Mouse (Mus musculus) olfactory bulb, adult 2 months (tissue): ENCODE data around the gene Slc5a7. TPM values are rescaled to one million over a fixed set of nuclear protein-coding genes. Genes with fewer than 3 reads are reported as not detected.

Experiments
- H3K27ac ChIP-seq: fragments of 200-500 bp; 2 replicates; pipeline ENCODE4 v1.5.1; 2012; ENCODE audit warnings: low read depth, low read length; ENCODE audit not compliant: insufficient read depth
- H3K4me1 ChIP-seq: fragments of 200-500 bp; 2 replicates; pipeline ENCODE4 v1.6.1; 2012; ENCODE audit warnings: low read length; ENCODE audit not compliant: control insufficient read depth, insufficient read depth
- H3K4me3 ChIP-seq: fragments of 200-500 bp; 2 replicates; pipeline ENCODE4 v1.5.1; 2012; ENCODE audit warnings: mild to moderate bottlenecking, low read depth, low read length, moderate library complexity; ENCODE audit not compliant: insufficient read depth
- CTCF ChIP-seq: fragments of 200-500 bp; IDR thresholded peaks from 2 replicates; pipeline ENCODE4 v1.5.1; 2012; ENCODE audit warnings: low read depth, mild to moderate bottlenecking, low read length, moderate library complexity; ENCODE audit not compliant: insufficient read depth
- POLR2A ChIP-seq: fragments of 200-500 bp; IDR thresholded peaks from 2 replicates; pipeline ENCODE4 v1.6.1; 2012; ENCODE audit warnings: mild to moderate bottlenecking, low read depth, low read length, moderate library complexity; ENCODE audit not compliant: insufficient read depth
- WGBS: fragments of 180-500 bp; shearing (Covaris S2); methylation state at CpG from one replicate; pipeline ENCODE4 v1.1.7; 2018; 5-methylcytosine and 5-hydroxymethylcytosine counted together
- polyA plus RNA-seq: library from polyadenylated mRNA; stranded (reverse); fragments of >200 nt; gene quantifications from 2 replicates; pipeline ENCODE4 v1.2.4, GENCODE M21; 2012; ENCODE audit warnings: low replicate concordance; ENCODE audit not compliant: missing spikeins, insufficient read depth, insufficient read length

The Slc5a7 gene
- not detected in 2 replicates for polyA plus RNA-seq

DNA sequence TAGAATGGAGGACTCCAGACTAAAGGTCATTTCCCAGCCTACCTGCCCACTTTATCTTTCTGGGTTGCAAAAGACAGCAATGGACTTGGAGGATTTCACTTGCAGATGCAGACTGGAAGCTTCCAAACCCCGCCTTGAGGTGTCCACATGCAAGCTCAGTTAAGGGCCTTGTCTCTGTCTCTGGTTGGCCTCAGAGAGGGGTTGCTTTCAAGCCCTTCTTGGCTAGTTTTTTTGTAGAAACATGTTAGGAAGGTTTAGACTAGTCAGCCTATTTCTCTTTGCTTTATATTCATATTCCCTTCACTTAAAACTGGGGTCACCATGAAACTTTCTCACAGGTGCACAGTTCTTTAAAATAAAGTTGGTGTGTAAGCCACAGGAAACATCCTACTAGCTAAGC, at the start of gene Slc5a7:
TSS of gene Slc5a7 (minus strand) at position 101 of the 400 bp plus-strand sequence.
- 83% methylated on average over 1 of the region's 1 CpGs for WGBS
- peak within 1 kb of the TSS; percentile 12; the same call in 1 of the 2 replicates for H3K4me3 ChIP-seq
- H3K27ac ChIP-seq: no peak within 1 kb of the TSS
- H3K4me1 ChIP-seq: peaks cover 8% of the 10 kb centered on the region
- TF ChIP-seq POLR2A (no peak), CTCF (no peak)

DNA sequence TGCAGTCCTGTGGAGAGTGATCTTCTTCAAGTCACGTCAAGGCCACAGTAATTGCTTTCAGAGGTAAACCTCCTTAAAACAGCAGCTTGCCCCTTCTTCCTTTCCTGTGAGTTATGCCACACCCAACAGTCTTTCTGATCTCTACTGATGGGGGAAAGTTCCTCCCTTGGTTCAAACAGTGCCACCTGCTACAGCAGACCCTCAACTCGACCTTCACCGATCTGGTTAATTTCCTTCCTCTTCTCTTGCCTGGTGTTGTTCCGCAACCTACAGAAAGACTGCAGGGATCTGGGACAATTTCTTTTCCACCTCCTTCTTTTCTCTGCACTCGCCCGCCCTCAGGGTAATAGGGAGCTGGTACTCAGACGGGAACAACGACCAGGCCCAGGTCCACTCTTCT, 48.8 kb upstream of the Slc5a7 start:
- WGBS: 80% methylated on average over 8 of the region's 8 CpGs
- H3K4me3 ChIP-seq: no peak overlapping the region
- TF ChIP-seq CTCF (no peak), POLR2A (no peak)

DNA sequence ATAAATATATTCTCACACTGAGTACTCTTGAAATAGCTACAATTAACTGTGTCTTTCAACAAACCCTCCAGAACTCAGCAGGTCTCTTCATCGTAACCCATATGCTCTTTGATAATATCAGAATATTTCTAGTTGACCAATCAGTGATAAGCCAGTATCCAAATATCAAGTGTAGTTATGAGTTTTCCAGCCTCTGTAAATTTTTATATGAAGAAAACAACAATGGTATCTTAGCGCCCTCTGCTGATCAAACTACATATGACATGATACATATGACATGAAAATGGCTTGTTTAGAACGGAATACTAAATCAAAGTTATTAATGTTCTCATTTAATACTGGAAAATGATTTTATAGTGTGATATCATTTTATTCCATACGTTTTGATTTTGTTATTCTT, 44.6 kb upstream of the Slc5a7 start:
- TF ChIP-seq POLR2A: no peak
- 26% methylated on average over 4 of the region's 4 CpGs for WGBS
- H3K4me3 ChIP-seq: no peak overlapping the region
- H3K27ac ChIP-seq: no peak overlapping the region
- H3K4me1 ChIP-seq: no peaks in the 10 kb centered on the region

More for the DNA sequence above, 48.8 kb upstream of the Slc5a7 start:
- Histone ChIP-seq H3K27ac (no peak overlapping the region), H3K4me1 (no peaks in the 10 kb centered on the region)

DNA sequence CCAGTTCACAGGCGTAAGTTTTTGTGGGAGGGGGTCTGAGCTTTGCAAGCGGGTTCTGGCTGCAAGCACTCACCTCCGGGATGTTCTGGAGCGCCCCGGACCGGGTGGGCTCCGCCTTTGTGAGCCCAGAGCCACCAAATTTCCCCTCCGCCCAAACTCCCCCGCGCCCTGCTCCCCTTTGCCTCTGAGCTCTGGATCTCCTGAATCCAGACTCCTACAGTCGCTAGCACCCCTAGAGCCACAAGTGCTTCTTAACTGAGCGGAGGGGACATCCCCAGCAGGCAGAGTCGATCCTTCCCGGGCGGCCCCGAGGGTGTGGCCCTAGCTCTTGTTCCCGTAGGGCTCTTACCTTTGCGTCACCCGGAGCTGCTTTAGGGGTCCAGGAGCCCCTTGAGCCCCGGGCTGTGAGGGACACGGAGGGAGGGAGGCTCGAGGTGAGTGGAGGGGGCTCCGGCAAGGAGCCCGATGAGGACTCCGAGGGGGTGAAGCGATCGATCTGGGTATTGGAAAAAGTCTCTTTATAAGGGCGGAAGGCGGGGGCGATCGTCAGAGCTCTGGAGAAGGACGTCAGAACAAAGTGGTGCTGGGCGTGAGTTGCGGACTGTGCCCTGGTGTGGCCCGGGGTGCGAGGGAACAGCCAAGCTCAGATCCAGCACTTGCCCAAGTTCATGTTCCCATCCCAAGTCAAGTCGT, 456 bp downstream of the Slc5a7 start:
- 4% methylated on average over 37 of the region's 37 CpGs for WGBS
- peak overlapping the region; percentile 12; the same call in 1 of the 2 replicates for H3K4me3 ChIP-seq
- TF ChIP-seq POLR2A (no peak), CTCF (no peak)

DNA sequence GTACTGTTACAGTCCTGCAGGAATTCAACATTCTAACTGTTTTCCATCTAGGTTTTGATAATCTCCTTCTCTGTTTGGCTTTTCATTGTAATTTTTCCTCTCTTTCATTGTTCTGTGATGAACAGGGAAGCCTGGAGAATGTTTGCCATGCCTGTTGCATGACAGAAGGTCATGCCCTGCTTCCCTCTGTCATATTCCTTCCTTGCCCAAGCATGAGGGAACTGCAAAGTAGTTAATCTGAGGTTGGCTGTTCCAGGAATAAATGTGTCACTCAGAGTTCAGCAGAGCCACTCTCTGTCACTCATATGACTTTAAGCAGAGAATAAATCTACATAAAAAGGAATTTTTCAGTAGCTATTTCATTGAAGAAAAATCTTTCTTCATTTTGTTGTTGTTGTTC, 48.1 kb downstream of the Slc5a7 start:
- H3K4me3 ChIP-seq: no peak overlapping the region
- TF ChIP-seq CTCF (no peak), POLR2A (no peak)
- H3K27ac ChIP-seq: no peak overlapping the region
- no peaks in the 10 kb centered on the region for H3K4me1 ChIP-seq

More for the DNA sequence above, 456 bp downstream of the Slc5a7 start:
- no peak overlapping the region for H3K27ac ChIP-seq
- peaks cover 8% of the 10 kb centered on the region for H3K4me1 ChIP-seq

DNA sequence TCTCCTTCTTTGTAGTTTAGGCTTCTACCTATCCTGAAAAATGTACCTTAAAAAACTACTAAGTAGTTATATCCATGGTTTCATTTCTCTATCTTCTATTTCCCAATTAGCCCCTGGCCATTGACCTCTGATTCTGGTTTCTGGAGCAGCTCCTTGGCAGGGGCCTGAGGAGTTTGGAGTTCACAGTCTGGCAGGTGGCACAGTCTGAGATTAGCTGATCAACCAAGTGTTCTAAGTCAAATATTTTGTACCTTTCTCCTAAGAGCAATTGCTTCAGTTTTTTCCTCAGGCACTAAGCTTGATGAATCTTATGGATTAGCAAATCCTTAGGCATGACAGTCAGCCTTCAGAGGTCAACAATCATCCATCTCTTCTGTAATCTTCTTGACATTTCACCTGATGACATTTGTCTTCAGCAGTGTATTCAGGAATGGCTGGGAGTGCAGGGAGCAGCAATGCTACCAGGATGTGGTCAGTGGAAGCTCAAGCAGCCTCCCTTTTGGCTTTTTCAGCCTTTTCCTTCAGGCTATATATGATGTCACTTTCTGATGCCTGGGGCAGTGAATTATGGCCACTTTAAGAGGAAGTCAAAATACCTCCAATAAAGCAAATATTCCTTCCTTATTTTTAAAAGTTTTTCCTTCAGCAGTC, 55.1 kb downstream of the Slc5a7 start:
- TF ChIP-seq CTCF (no peak), POLR2A (no peak)
- H3K27ac ChIP-seq: no peak overlapping the region
- H3K4me3 ChIP-seq: no peak overlapping the region
- no peaks in the 10 kb centered on the region for H3K4me1 ChIP-seq

DNA sequence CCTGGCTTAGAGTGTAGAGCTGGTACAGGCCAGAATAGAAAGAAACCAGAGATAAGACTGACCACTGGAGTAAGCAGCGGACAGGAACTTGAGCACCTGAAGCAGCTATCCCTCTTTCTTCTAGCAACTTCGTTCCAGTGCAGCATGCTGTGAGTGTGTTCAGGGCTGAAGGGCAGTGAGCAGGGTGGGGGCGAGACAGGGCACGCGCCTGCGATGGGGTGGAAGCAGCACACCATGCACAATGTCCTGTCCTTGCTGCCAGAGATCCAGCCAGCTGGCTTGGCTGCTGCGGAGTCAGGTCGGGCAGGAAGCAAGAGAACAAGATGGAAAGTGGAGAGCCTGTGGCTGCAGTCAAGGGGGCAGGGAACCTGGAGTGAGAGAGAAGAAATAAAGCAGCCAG, 59.4 kb downstream of the Slc5a7 start:
- H3K4me3 ChIP-seq: no peak overlapping the region
- no peaks in the 10 kb centered on the region for H3K4me1 ChIP-seq
- H3K27ac ChIP-seq: no peak overlapping the region
- 77% methylated on average over 8 of the region's 8 CpGs for WGBS
- TF ChIP-seq CTCF: no peak
- TF ChIP-seq POLR2A: no peak
